Mouse (Mus musculus) heart, embryonic 11.5 days (tissue): ENCODE data around the gene Zfand3. TPM values are rescaled to one million over a fixed set of nuclear protein-coding genes. Genes with fewer than 3 reads are reported as not detected.

Source experiments
- ATAC-seq: fragments of 200-750 bp; cut with Nextera tagmentation; replicated peaks from 2 replicates; pipeline ENCODE4 v1.8.0; 2017; ENCODE audit warnings: moderate library complexity; ENCODE audit not compliant: insufficient number of reproducible peaks, low FRiP score, low TSS enrichment
- H3K27ac ChIP-seq: fragments of 300-500 bp; sonication (generic); 2 replicates; pipeline ENCODE4 v1.5.1; 2014; ENCODE audit warnings: mild to moderate bottlenecking, low read depth, low read length
- H3K27me3 ChIP-seq: fragments of 300-500 bp; sonication (generic); 2 replicates; pipeline ENCODE4 v1.6.1; 2014; ENCODE audit warnings: mild to moderate bottlenecking, low read length, mixed read lengths; ENCODE audit not compliant: control insufficient read depth, insufficient read depth
- H3K36me3 ChIP-seq: fragments of 300-500 bp; sonication (generic); 2 replicates; pipeline ENCODE4 v1.6.1; 2014; ENCODE audit warnings: mild to moderate bottlenecking, low read length, moderate library complexity, mixed read lengths; ENCODE audit not compliant: control insufficient read depth, insufficient read depth
- H3K4me1 ChIP-seq: fragments of 300-500 bp; sonication (generic); 2 replicates; pipeline ENCODE4 v1.6.1; 2014; ENCODE audit warnings: low read length; ENCODE audit not compliant: control insufficient read depth, insufficient read depth
- H3K4me2 ChIP-seq: fragments of 300-500 bp; sonication (generic); 2 replicates; pipeline ENCODE4 v1.6.1; 2014; ENCODE audit warnings: mild to moderate bottlenecking, moderate library complexity
- H3K4me3 ChIP-seq: fragments of 300-500 bp; sonication (generic); 2 replicates; pipeline ENCODE4 v1.5.1; 2014; ENCODE audit warnings: low read depth, low read length
- H3K9ac ChIP-seq: fragments of 300-500 bp; sonication (generic); 2 replicates; pipeline ENCODE4 v1.6.1; 2014; ENCODE audit warnings: mild to moderate bottlenecking, low read depth, low read length, moderate library complexity
- H3K9me3 ChIP-seq: fragments of 300-500 bp; sonication (generic); replicated peaks from 2 replicates; pipeline ENCODE4 v1.6.1; 2016; ENCODE audit warnings: low read length; ENCODE audit not compliant: control insufficient read depth
- WGBS: fragments of 180-500 bp; shearing (Covaris S2); extraction: QIAGEN DNeasy Blood & Tissue Kit; methylation state at CpG from one replicate; pipeline ENCODE4 v1.1.7; 2014; ENCODE audit not compliant: insufficient replicate concordance; 5-methylcytosine and 5-hydroxymethylcytosine counted together
- polyA plus RNA-seq: library from polyadenylated mRNA; unstranded; fragments of >200 nt; fragmentation: Nextera tagmentation; extraction: Ambion mirVana; gene quantifications from 2 replicates; pipeline ENCODE4 v1.2.1, GENCODE M21; 2014

The Zfand3 gene
- polyA plus RNA-seq, 1 experiment from 2014 or later: 51.4 TPM

DNA sequence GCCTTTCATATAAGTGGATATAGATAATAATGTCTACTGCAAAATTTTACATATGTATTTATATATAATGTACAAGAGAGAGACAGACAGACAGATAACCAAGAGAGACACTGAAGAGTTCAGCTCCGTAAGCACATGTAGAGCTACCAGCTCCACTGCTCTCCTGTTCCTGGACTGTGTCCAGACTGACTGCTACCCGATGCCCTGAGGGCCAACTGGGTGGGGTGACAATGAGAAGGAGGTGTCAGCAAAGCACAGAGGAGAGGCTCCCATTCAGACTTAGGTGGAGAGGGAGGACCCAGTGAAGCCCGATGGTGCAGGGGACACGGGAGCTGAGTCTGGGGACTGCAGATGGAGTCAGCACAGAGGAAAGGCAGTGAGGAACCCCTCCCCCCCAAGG, 25.5 kb upstream of the Zfand3 start:
- WGBS: 43% methylated on average over 4 of the region's 4 CpGs
- no peaks in the 10 kb centered on the region for H3K36me3 ChIP-seq
- no peak overlapping the region for H3K4me3 ChIP-seq
- H3K9ac ChIP-seq: no peak overlapping the region
- H3K27me3 ChIP-seq: no peaks in the 10 kb centered on the region
- H3K27ac ChIP-seq: no peak overlapping the region
- H3K9me3 ChIP-seq: no peaks in the 10 kb centered on the region
- no peak overlapping the region for H3K4me2 ChIP-seq
- no peaks in the 10 kb centered on the region for H3K4me1 ChIP-seq
- ATAC-seq: 0 out of 2 replicates have a peak, but pooled peaks have one; percentile 39

DNA sequence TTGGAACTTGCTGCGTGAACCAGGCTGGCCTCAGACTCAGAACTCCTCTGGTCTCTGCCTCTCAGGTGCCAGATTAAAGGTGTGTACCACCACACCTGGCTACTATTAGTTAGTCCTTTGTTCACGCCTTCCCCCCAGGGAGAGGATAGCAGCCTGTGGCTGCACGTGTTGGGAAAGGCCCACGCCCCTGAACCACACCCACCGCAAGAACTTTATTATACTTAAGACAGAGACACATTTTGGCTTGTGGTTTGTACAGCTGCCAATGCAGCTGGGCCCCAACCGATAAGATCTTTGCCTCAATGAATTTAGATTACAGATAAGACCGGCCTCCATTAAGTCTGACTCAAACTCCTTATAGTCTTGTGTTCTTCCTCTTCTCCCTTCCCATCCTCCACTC, 24.7 kb upstream of the Zfand3 start:
- WGBS: 80% methylated on average over 7 of the region's 7 CpGs
- no peak overlapping the region for H3K9ac ChIP-seq

GRCm38 (mm10) chr17:29981568-29981967, 23.0 kb upstream of the Zfand3 start:
- 0 out of 2 replicates have a peak, but pooled peaks cover 5% of the 10 kb centered on the region for H3K4me1 ChIP-seq
- no peaks in the 10 kb centered on the region for H3K9me3 ChIP-seq
- H3K27me3 ChIP-seq: no peaks in the 10 kb centered on the region
- no peak overlapping the region for H3K27ac ChIP-seq
- no peak for ATAC-seq
- no peaks in the 10 kb centered on the region for H3K36me3 ChIP-seq
- H3K4me3 ChIP-seq: no peak overlapping the region
- no peak overlapping the region for H3K9ac ChIP-seq
- peak overlapping the region; percentile 31; the same call in 1 of the 2 replicates for H3K4me2 ChIP-seq
- 56% methylated on average over 8 of the region's 8 CpGs for WGBS

More for the DNA sequence above, 24.7 kb upstream of the Zfand3 start:
- Histone ChIP-seq H3K9me3 (no peaks in the 10 kb centered on the region), H3K4me1 (no peaks in the 10 kb centered on the region), H3K27me3 (no peaks in the 10 kb centered on the region), H3K36me3 (no peaks in the 10 kb centered on the region), H3K4me3 (no peak overlapping the region), H3K27ac (no peak overlapping the region), H3K4me2 (no peak overlapping the region)
- ATAC-seq: no peak

DNA sequence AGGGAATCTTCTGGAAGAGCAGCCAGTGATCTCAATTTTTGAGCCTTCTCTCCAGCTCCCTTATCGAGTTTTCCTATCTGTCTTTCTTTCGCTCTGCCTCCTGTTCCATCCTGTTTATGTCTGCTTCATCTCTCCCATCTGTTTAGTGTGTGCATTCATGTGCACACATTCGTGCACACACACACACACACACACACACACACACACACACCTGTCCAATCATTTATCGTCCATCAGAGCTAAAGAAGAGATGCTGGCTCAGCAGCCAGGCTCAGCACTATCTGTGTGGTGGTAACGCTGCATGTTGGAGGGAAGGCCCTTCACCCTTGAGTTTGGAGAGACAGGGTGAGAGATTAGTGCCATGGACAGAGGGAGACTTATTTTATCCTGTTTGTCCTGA, 21.3 kb upstream of the Zfand3 start:
- H3K36me3 ChIP-seq: no peaks in the 10 kb centered on the region
- no peak overlapping the region for H3K4me3 ChIP-seq
- H3K4me2 ChIP-seq: no peak overlapping the region
- ATAC-seq: no peak
- H3K4me1 ChIP-seq: 0 out of 2 replicates have a peak, but pooled peaks cover 5% of the 10 kb centered on the region
- no peaks in the 10 kb centered on the region for H3K9me3 ChIP-seq
- no peak overlapping the region for H3K9ac ChIP-seq
- H3K27ac ChIP-seq: no peak overlapping the region
- 70% methylated on average over 5 of the region's 5 CpGs for WGBS
- no peaks in the 10 kb centered on the region for H3K27me3 ChIP-seq

DNA sequence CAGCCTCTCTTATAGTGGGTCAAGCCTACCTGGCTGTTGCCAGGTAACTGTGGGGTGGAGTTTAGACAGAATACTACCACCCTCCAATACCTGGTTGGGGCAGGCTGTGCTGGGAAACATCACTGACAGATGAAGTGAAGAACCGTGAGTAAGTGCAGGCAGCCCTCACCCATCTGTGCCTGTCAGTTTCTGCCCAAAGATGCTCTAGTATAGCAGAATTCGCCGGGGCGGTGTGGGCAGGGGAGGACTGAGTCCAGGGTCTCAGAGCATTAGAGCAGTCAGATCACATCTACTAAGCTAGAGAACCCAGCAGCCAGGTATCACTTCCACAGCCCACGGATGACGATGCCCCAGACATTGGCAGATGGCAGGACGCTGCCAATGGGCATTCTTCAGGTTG, 19.6 kb upstream of the Zfand3 start:
- no peak for ATAC-seq
- Histone ChIP-seq H3K36me3 (no peaks in the 10 kb centered on the region), H3K27me3 (no peaks in the 10 kb centered on the region), H3K4me3 (no peak overlapping the region), H3K4me2 (no peak overlapping the region), H3K4me1 (0 out of 2 replicates have a peak, but pooled peaks cover 5% of the 10 kb centered on the region), H3K9ac (no peak overlapping the region), H3K9me3 (no peaks in the 10 kb centered on the region), H3K27ac (no peak overlapping the region)
- 76% methylated on average over 7 of the region's 7 CpGs for WGBS

- H3K27ac ChIP-seq: no peak overlapping the region
- H3K9ac ChIP-seq: no peak overlapping the region
- ATAC-seq: no peak
- no peaks in the 10 kb centered on the region for H3K27me3 ChIP-seq
- no peak overlapping the region for H3K4me2 ChIP-seq
- H3K9me3 ChIP-seq: no peaks in the 10 kb centered on the region
- no peak overlapping the region for H3K4me3 ChIP-seq
- 0 out of 2 replicates have a peak, but pooled peaks cover 5% of the 10 kb centered on the region for H3K4me1 ChIP-seq
- WGBS: 23% methylated on average over 3 of the region's 3 CpGs
- no peaks in the 10 kb centered on the region for H3K36me3 ChIP-seq
Observed at GRCm38 (mm10) chr17:29985534-29985933, 19.0 kb upstream of the Zfand3 start.

GRCm38 (mm10) chr17:29988141-29988540, 16.4 kb upstream of the Zfand3 start:
- ATAC-seq: no peak
- Histone ChIP-seq H3K9ac (no peak overlapping the region), H3K9me3 (no peaks in the 10 kb centered on the region), H3K27ac (no peak overlapping the region), H3K36me3 (no peaks in the 10 kb centered on the region), H3K4me3 (no peak overlapping the region), H3K4me1 (0 out of 2 replicates have a peak, but pooled peaks cover 5% of the 10 kb centered on the region), H3K27me3 (no peaks in the 10 kb centered on the region), H3K4me2 (no peak overlapping the region)
- 21% methylated on average over 5 of the region's 5 CpGs for WGBS

GRCm38 (mm10) chr17:29989653-29990052, 14.9 kb upstream of the Zfand3 start:
- H3K27me3 ChIP-seq: no peaks in the 10 kb centered on the region
- ATAC-seq: no peak
- 86% methylated on average over 5 of the region's 5 CpGs for WGBS
- H3K9ac ChIP-seq: no peak overlapping the region
- no peaks in the 10 kb centered on the region for H3K36me3 ChIP-seq
- no peak overlapping the region for H3K4me2 ChIP-seq
- no peaks in the 10 kb centered on the region for H3K9me3 ChIP-seq
- no peak overlapping the region for H3K4me3 ChIP-seq
- H3K27ac ChIP-seq: no peak overlapping the region
- H3K4me1 ChIP-seq: 0 out of 2 replicates have a peak, but pooled peaks cover 5% of the 10 kb centered on the region

DNA sequence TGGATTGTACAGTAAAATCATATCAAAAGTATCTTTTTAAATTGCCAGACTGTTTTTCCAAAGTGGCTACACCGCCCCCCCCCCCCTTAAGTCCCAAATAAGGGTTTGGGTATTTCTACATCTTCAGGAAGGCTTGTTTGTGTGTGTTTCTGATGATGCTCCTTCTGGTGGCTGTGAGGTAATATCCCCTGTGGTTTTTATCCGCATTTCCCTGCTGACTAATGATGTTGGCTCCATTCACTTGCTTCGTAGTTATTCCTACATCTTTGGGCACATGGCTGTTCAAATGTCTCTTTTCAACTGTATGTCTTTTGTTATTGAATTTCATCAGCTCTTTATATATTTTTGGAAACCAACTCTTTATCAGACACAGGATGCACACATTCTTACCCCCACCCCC, 14.4 kb upstream of the Zfand3 start:
- no peak overlapping the region for H3K9ac ChIP-seq
- no peaks in the 10 kb centered on the region for H3K9me3 ChIP-seq
- 0 out of 2 replicates have a peak, but pooled peaks cover 4% of the 10 kb centered on the region for H3K4me1 ChIP-seq
- H3K27me3 ChIP-seq: no peaks in the 10 kb centered on the region
- H3K36me3 ChIP-seq: no peaks in the 10 kb centered on the region
- H3K4me2 ChIP-seq: no peak overlapping the region
- ATAC-seq: no peak
- H3K4me3 ChIP-seq: no peak overlapping the region
- 85% methylated on average over 3 of the region's 3 CpGs for WGBS
- H3K27ac ChIP-seq: no peak overlapping the region
